Mouse (Mus musculus): ENCODE measurements at regions not wholly inside any gene's neighbourhood (a gene's known extent, or its start where the extent isn't known, plus 50 kb on each side); places are given as distances from the start of the nearest gene placed in this dataset.

DNA sequence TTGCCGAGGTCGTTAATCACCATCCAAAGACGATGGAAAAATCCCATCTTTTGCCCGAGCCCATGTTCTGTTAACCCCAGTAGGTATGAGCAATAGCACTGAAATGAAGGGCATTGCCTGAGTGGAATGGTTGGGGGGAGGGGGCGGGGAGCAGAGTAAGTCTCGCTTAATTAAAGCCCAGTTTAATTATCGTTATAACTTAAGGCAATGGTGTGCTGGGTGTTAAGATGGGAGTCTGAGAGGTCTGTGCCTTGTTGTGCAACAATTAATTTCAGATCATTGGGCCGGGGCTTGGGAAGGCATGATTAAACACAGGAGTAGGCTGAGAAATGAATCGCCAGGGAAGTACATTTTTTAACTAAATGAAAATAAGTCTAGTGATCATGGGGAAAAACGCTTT lies 689.6 kb upstream of the Gm19410 start:
- no peak for TF ChIP-seq ZC3H11A (IDR thresholded peaks at IDR 0.05; ENCODE audit: low read depth, low read length)
- TF ChIP-seq CTCF (IDR thresholded peaks at IDR 0.05 in 2 of 3, conservative IDR thresholded peaks at IDR 0.05 in 1 of 3; ENCODE audit: control insufficient read depth in 1 of 3, insufficient read depth in 1 of 3, low read depth in 2 of 3, low read length in 3 of 3, poor library complexity in 1 of 3, severe bottlenecking in 1 of 3): no peak
- no peak for TF ChIP-seq EP300 (IDR thresholded peaks at IDR 0.05; ENCODE audit: low read depth in 1 of 2, low read length in 2 of 2)
- TF ChIP-seq RCOR1 (IDR thresholded peaks at IDR 0.05; ENCODE audit: low read depth, low read length): no peak
- TF ChIP-seq MAZ (IDR thresholded peaks at IDR 0.05; ENCODE audit: low read depth, low read length): no peak
- TF ChIP-seq CHD2 (IDR thresholded peaks at IDR 0.05; ENCODE audit: low read length): no peak
- no peak for TF ChIP-seq UBTF (IDR thresholded peaks at IDR 0.05; ENCODE audit: borderline replicate concordance, insufficient read depth, low read depth, low read length)
- no peak for TF ChIP-seq ETS1 (IDR thresholded peaks at IDR 0.05; ENCODE audit: low read depth, low read length)
- no peak for TF ChIP-seq MYB (IDR thresholded peaks at IDR 0.05; ENCODE audit: low read depth, low read length)
- no peak for TF ChIP-seq GATA1 (IDR thresholded peaks at IDR 0.05; ENCODE audit: low read depth, low read length)
- no peak for TF ChIP-seq JUND (IDR thresholded peaks at IDR 0.05; ENCODE audit: low read depth, low read length)
